Mouse (Mus musculus): ENCODE data around the gene Btbd35f25.
"Not testable (repeated sequence)": the region's sequence is repeated elsewhere in the genome, so short reads cannot be mapped to it uniquely, and the experiment has no call there.

Btbd35f25 gene

DNA sequence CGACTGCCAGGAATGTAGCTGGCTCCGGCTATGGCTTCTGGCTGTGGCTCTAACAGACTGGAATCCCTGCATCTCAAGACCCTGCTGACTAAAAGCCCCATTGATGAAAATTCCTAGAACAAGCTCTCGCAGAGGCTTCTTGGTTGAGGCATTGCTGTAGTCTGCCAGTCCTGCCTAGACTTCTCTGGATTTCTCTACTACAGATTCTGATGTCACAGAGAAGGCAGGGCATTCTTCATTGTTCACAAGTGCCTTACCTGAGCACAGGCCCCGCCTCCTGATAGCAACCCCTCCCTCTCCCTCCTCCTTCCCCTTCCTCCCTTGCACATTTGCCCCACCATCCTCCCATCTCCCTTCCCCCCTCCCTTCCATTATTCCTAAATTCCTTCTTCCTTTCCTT is at the start of gene Btbd35f25:
Gene Btbd35f25, minus strand, starts transcription at position 101 of the 400 bp plus-strand sequence.
- DNase-seq (ENCODE audit: low spot score in 2 of 2) = not testable (repeated sequence)

DNA sequence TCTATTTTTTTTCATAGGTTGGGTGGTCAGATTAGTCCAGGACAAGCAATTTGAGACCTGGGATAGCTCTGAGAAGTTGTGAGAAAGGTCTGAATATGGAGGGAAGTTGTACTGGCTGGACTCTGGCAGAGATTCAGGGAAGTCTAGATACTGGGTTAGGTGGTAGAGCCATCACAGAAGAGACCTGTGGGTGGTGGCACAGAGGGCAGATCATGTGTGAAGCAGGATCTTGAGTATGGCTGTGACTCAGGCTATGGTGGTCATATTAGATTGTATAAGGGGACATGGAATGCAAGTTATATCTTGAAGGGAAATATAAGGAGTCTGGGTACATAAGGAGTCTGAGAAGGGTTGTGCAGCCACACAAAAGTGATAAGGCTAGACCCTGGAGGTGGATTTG is 49.3 kb upstream of the Btbd35f25 start:
- no peak for DNase-seq (ENCODE audit: low spot score in 2 of 2)

DNA sequence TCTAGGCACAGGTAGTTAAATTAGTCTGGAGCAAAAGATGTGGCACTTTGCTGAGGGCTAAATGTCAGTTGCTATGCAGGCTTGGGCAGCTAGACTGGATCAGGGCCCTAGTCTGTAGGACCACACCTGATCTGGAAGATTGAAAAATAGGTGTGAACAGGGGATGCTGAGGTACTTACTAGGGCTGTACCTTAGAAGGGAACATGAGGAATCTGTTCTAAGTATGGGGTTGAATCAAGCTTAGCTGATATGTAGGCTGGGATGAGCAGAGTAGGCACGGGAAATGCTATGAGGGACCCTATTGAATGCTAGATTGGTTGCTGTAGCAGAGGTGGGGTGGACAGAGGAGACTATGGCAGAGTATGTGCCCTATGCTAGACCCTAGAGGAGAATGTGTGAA is 47.0 kb upstream of the Btbd35f25 start:
- DNase-seq (ENCODE audit: low spot score in 2 of 2) = no peak

DNA sequence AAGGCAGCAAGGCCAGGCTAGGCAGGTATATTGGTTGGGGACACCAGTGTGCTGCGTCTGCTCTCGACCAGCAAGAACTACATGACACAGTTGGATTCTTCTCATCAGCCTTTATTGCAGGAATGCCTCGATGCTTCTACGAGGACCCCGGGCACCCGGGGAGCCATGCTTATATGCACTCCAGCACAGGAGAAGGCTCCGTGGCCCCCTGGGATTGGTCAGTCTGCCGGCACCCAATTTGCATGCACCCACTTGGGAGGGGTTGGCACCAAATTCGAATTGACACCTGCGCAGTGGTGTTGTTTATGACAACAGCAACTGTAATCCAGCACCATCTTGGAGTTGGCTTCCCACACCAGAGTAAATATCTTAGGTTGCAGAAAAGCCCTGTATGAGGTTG is 28.1 kb upstream of the Btbd35f25 start:
- DNase-seq (ENCODE audit: low spot score in 2 of 2) = no peak

DNA sequence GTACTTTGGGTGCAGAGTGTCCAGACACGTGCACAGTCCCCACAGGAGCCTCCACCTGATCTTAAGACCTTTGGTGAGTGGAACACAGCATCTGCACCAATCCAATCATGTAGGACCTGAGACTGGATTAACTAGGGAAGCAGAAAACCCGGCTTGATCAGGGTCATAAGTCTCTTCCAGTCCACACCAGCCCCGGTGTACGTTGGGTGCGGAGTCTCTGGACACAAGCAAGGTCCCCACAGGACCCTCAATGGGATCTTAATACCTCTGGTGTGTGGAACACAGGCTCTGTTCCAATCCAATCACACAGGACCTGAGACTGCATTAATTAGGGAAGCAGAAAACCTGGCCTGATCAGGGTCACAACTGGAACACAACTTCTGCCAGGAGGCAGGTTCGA is 20.0 kb upstream of the Btbd35f25 start:
- no peak for DNase-seq (ENCODE audit: low spot score in 2 of 2)
